Mouse (Mus musculus): ENCODE results near the gene Efnb3.

Efnb3 gene

DNA sequence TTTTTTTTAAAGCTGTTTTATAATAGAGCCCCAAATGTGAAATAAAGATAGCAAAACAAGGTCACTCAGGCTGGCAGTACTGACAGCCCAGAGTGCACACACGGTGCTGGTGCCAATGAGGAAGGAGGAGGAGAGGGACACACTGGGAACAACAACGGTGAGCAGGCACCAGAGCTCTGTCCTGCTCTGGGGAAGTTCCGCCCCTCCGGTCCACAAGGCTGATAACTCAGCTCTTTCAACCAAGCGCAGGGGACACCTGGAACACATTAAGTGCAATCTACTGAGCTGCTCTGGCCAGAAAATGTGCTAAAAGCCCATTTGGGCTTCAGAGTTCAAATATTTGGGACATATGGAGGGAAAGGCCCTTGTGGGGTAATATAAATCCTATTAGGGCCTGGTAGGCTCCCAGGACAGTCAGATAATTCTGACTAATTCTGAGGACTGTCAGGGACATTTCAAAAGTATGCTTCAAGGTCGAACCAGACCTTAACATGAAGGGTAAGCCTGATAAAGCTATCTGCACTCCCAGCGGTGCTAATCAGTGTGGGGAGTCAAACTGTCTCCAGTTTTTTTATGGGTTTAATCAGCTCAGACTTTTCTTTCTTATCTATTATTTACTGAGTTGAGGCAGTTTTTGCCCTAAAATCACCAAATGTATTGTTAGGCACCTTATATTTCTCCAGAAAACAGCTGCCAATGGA, 49.1 kb downstream of the Efnb3 start:
- DNase-seq (ENCODE audit: low spot score): no peak

Data from T-cell, adult 2 months (primary cell).